Mouse (Mus musculus) erythroblast, embryonic 14.5 days (primary cell): ENCODE measurements around the gene Mrpl34.

ENCODE experiments used
- GATA1 ChIP-seq: IDR thresholded peaks from 2 replicates; pipeline ENCODE4 v1.6.1; 2012; ENCODE audit warnings: low read length, inconsistent platforms, mixed read lengths
- TAL1 ChIP-seq: IDR thresholded peaks from 3 replicates; pipeline ENCODE4 v1.6.1; 2012; ENCODE audit warnings: low read length, inconsistent platforms, mixed read lengths

- TF ChIP-seq TAL1 (no peak), GATA1 (no peak)
Observed at GRCm38 (mm10) chr8:71462786-71463185, 2.0 kb upstream of the Mrpl34 start.
